ENCODE assay signal across 13 mouse cellular contexts in the genomic region with DNA sequence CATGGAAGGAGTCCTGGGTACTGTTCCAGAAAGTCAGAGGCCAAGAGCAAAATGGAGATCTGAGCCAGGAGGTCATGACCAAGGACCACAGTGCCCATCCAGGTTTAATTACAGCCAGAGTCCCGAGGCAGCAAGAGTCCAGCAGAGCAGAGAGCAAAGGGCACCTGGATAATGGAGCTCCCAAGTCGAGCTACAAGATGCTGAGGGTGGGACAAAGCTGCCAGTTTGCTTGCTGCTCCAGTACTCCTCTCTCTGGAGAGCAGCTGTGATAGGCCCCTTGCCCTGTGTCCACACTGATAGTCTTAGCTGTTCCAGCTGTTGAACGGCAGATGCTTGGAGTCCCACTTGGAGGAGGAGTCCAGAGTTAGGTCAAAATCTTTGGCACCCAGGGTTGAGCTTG.
DNase-seq lines count a peak whose midpoint lies in the region; ATAC-seq lines count a peak whose summit lies in the region.
"Had no signal": no experiment of that assay in that cellular context is flagged by ENCODE, and none has a peak within 500 bp of the region (broad histone marks: within the 10 kb centered on the region; RNA-seq: fewer than 3 reads in every experiment).

No protein-coding gene starts in this region.

- H3K36me3 ChIP-seq in heart, embryonic 10.5 days = no peaks in the 10 kb centered on the region
- no peaks in the 10 kb centered on the region for H3K36me3 ChIP-seq in neural tube, embryonic 11.5 days (ENCODE audit: control insufficient read depth, insufficient read depth, low read length)
- H3K36me3 ChIP-seq in neural tube, embryonic 15.5 days = no peaks in the 10 kb centered on the region
- H3K36me3 ChIP-seq in kidney, embryonic 16.5 days (ENCODE audit: insufficient read depth, low read length) = no peaks in the 10 kb centered on the region
- H3K36me3 ChIP-seq in limb, embryonic 13.5 days = no peaks in the 10 kb centered on the region
- no peaks in the 10 kb centered on the region for H3K36me3 ChIP-seq in midbrain, embryonic 11.5 days (ENCODE audit: control insufficient read depth, insufficient read depth, low read length)

- no peaks in the 10 kb centered on the region for H3K9me3 ChIP-seq in heart, embryonic 10.5 days
- H3K9me3 ChIP-seq in neural tube, embryonic 11.5 days (ENCODE audit: control insufficient read depth, low read length) = no peaks in the 10 kb centered on the region
- no peaks in the 10 kb centered on the region for H3K9me3 ChIP-seq in neural tube, embryonic 15.5 days (replicated peaks)
- no peaks in the 10 kb centered on the region for H3K9me3 ChIP-seq in kidney, embryonic 16.5 days (ENCODE audit: low read length)
- H3K9me3 ChIP-seq in limb, embryonic 13.5 days = no peaks in the 10 kb centered on the region
- H3K9me3 ChIP-seq in midbrain, embryonic 11.5 days (ENCODE audit: control insufficient read depth, low read length) = no peaks in the 10 kb centered on the region

- DNase-seq in heart, adult 11 months = peak; percentile 95
- no peak for DNase-seq in heart, embryonic 10.5 days (ENCODE audit: low spot score)
- DNase-seq in neural tube, embryonic 11.5 days (ENCODE audit: low spot score) = peak; percentile 6
- no peak for DNase-seq in midbrain, embryonic 11.5 days (ENCODE audit: low spot score, missing footprints)
- DNase-seq in c-Kit-positive CD71-positive TER-119-positive erythroid progenitor cells, embryonic 14.5 days (ENCODE audit: low spot score) = no peak
- DNase-seq: cerebellum, adult 9-10 months; gastrocnemius, postnatal 25 days; liver, postnatal 0 days; right cerebral cortex, postnatal 14 days had no signal

- WGBS in heart, embryonic 10.5 days = 59% methylated on average over 3 of the region's 3 CpGs
- 42% methylated on average over 3 of the region's 3 CpGs for WGBS in neural tube, embryonic 11.5 days
- 68% methylated on average over 3 of the region's 3 CpGs for WGBS in neural tube, embryonic 15.5 days
- WGBS in kidney, embryonic 16.5 days = 23% methylated on average over 3 of the region's 3 CpGs
- WGBS in limb, embryonic 13.5 days = 30% methylated on average over 3 of the region's 3 CpGs
- WGBS in midbrain, embryonic 11.5 days = 57% methylated on average over 3 of the region's 3 CpGs

- no peak overlapping the region for H3K4me3 ChIP-seq in heart, embryonic 10.5 days
- H3K4me3 ChIP-seq in neural tube, embryonic 11.5 days (ENCODE audit: low read depth, low read length) = no peak overlapping the region
- H3K4me3 ChIP-seq in neural tube, embryonic 15.5 days (replicated peaks) = no peak overlapping the region
- H3K4me3 ChIP-seq in kidney, embryonic 16.5 days (ENCODE audit: low read length) = no peak overlapping the region
- H3K4me3 ChIP-seq in limb, embryonic 13.5 days = no peak overlapping the region
- H3K4me3 ChIP-seq in midbrain, embryonic 11.5 days (ENCODE audit: low read depth, low read length) = no peak overlapping the region

- peaks cover 25% of the 10 kb centered on the region for H3K4me1 ChIP-seq in heart, embryonic 10.5 days
- peaks cover 5% of the 10 kb centered on the region; the same call in 1 of the 2 replicates for H3K4me1 ChIP-seq in neural tube, embryonic 11.5 days (ENCODE audit: control insufficient read depth, insufficient read depth, low read length)
- peaks cover 32% of the 10 kb centered on the region for H3K4me1 ChIP-seq in neural tube, embryonic 15.5 days
- H3K4me1 ChIP-seq in kidney, embryonic 16.5 days (ENCODE audit: insufficient read depth, low read length) = peaks cover 54% of the 10 kb centered on the region
- H3K4me1 ChIP-seq in limb, embryonic 13.5 days = peaks cover 69% of the 10 kb centered on the region
- peaks cover 10% of the 10 kb centered on the region; the same call in 1 of the 2 replicates for H3K4me1 ChIP-seq in midbrain, embryonic 11.5 days (ENCODE audit: control insufficient read depth, insufficient read depth, low read length)

- no peak overlapping the region for H3K27ac ChIP-seq in heart, embryonic 10.5 days
- H3K27ac ChIP-seq in neural tube, embryonic 11.5 days (ENCODE audit: low read depth, low read length) = no peak overlapping the region
- no peak overlapping the region for H3K27ac ChIP-seq in neural tube, embryonic 15.5 days (replicated peaks)
- H3K27ac ChIP-seq in kidney, embryonic 16.5 days (ENCODE audit: low read length) = no peak overlapping the region
- peak overlapping the region; percentile 73; the same call in 1 of the 2 replicates for H3K27ac ChIP-seq in limb, embryonic 13.5 days
- no peak overlapping the region for H3K27ac ChIP-seq in midbrain, embryonic 11.5 days (ENCODE audit: low read depth, low read length)

- no peak overlapping the region for H3K4me2 ChIP-seq in neural tube, embryonic 11.5 days (ENCODE audit: low read depth)
- H3K4me2 ChIP-seq in neural tube, embryonic 15.5 days = no peak overlapping the region
- no peak overlapping the region for H3K4me2 ChIP-seq in kidney, embryonic 16.5 days (replicated peaks; ENCODE audit: low read depth, low read length)
- no peak overlapping the region for H3K4me2 ChIP-seq in limb, embryonic 13.5 days (replicated peaks)
- no peak overlapping the region for H3K4me2 ChIP-seq in midbrain, embryonic 11.5 days

- peaks cover 4% of the 10 kb centered on the region; the same call in 1 of the 2 replicates for H3K27me3 ChIP-seq in heart, embryonic 10.5 days (ENCODE audit: insufficient read depth, poor library complexity, severe bottlenecking)
- no peaks in the 10 kb centered on the region for H3K27me3 ChIP-seq in neural tube, embryonic 11.5 days (ENCODE audit: control insufficient read depth, insufficient read depth, low read length)
- H3K27me3 ChIP-seq in neural tube, embryonic 15.5 days (replicated peaks) = no peaks in the 10 kb centered on the region
- H3K27me3 ChIP-seq in kidney, embryonic 16.5 days (ENCODE audit: insufficient read depth, low read length) = no peaks in the 10 kb centered on the region; the same call in none of the 2 replicates
- peaks cover 3% of the 10 kb centered on the region; the same call in 1 of the 2 replicates for H3K27me3 ChIP-seq in limb, embryonic 13.5 days
- H3K27me3 ChIP-seq in midbrain, embryonic 11.5 days (ENCODE audit: control insufficient read depth, insufficient read depth, low read length) = no peaks in the 10 kb centered on the region

- H3K9ac ChIP-seq in neural tube, embryonic 11.5 days (ENCODE audit: low read length) = no peak overlapping the region
- no peak overlapping the region for H3K9ac ChIP-seq in neural tube, embryonic 15.5 days (replicated peaks)
- no peak overlapping the region for H3K9ac ChIP-seq in kidney, embryonic 16.5 days (replicated peaks; ENCODE audit: low read length)
- H3K9ac ChIP-seq in limb, embryonic 13.5 days = no peak overlapping the region
- no peak overlapping the region for H3K9ac ChIP-seq in midbrain, embryonic 11.5 days (ENCODE audit: low read length)
- H3K9ac ChIP-seq: liver, postnatal 0 days had no signal

- no peak for ATAC-seq in neural tube, embryonic 11.5 days (ENCODE audit: insufficient read depth, low FRiP score, low TSS enrichment)
- ATAC-seq in neural tube, embryonic 15.5 days (ENCODE audit: low FRiP score) = no peak
- peak; percentile 4; the same call in 1 of the 2 replicates for ATAC-seq in kidney, embryonic 16.5 days (ENCODE audit: low FRiP score, low TSS enrichment)
- no peak for ATAC-seq in limb, embryonic 13.5 days (ENCODE audit: low FRiP score, low read depth)
- no peak for ATAC-seq in midbrain, embryonic 11.5 days (ENCODE audit: low FRiP score)
- ATAC-seq: forebrain, embryonic 14.5 days; liver, postnatal 0 days had no signal

Comparison
In these comparisons a context has a peak if more than half of its experiments do, and no peak if none do; other contexts are left out.
1. DNase-seq: peak in heart, adult 11 months (single experiment) and neural tube, embryonic 11.5 days (single experiment); none in heart, embryonic 10.5 days (single experiment), midbrain, embryonic 11.5 days (single experiment) and c-Kit-positive CD71-positive TER-119-positive erythroid progenitor cells, embryonic 14.5 days (single experiment).